Mouse (Mus musculus) stomach, postnatal 0 days (tissue): ENCODE measurements around the gene Fam206a. TPM values are rescaled to one million over a fixed set of nuclear protein-coding genes. Genes with fewer than 3 reads are reported as not detected.

Experiments used
- ATAC-seq: fragments of 200-750 bp; cut with Nextera tagmentation; 2 replicates; pipeline ENCODE4 v1.8.0; 2017; ENCODE audit not compliant: low FRiP score, low TSS enrichment
- DNase-seq: peaks from one replicate; pipeline ENCODE4 v3.0.0-alpha.2; 2016; ENCODE audit warnings: low spot score
- H3K27ac ChIP-seq: fragments of 300-500 bp; sonication (generic); replicated peaks from 2 replicates; pipeline ENCODE4 v1.5.1; 2014; ENCODE audit warnings: mild to moderate bottlenecking, control low read depth
- H3K27me3 ChIP-seq: fragments of 300-500 bp; sonication (generic); 2 replicates; pipeline ENCODE4 v1.6.1; 2014; ENCODE audit warnings: low read length; ENCODE audit not compliant: control insufficient read depth, insufficient read depth
- H3K36me3 ChIP-seq: fragments of 300-500 bp; sonication (generic); 2 replicates; pipeline ENCODE4 v1.6.1; 2014; ENCODE audit warnings: low read length, mixed read lengths; ENCODE audit not compliant: control insufficient read depth, insufficient read depth
- H3K4me1 ChIP-seq: fragments of 300-500 bp; sonication (generic); replicated peaks from 2 replicates; pipeline ENCODE4 v1.6.1; 2014; ENCODE audit warnings: antibody characterized with exemption; ENCODE audit not compliant: control insufficient read depth, insufficient read depth
- H3K4me2 ChIP-seq: fragments of 300-500 bp; sonication (generic); replicated peaks from 2 replicates; pipeline ENCODE4 v1.6.1; 2014; ENCODE audit warnings: low read depth, mild to moderate bottlenecking, control low read depth, moderate library complexity
- H3K4me3 ChIP-seq: fragments of 300-500 bp; sonication (generic); 2 replicates; pipeline ENCODE4 v1.5.1; 2014; ENCODE audit warnings: low read depth, low read length, control low read depth
- H3K9ac ChIP-seq: fragments of 300-500 bp; sonication (generic); 2 replicates; pipeline ENCODE4 v1.6.1; 2014; ENCODE audit warnings: mild to moderate bottlenecking, low read length, control low read depth, mixed read lengths
- H3K9me3 ChIP-seq: fragments of 300-500 bp; sonication (generic); 2 replicates; pipeline ENCODE4 v1.6.1; 2016; ENCODE audit warnings: low read length; ENCODE audit not compliant: control insufficient read depth
- CTCF ChIP-seq: IDR thresholded peaks from 2 replicates; pipeline ENCODE4 v1.5.1; 2016; ENCODE audit warnings: antibody characterized with exemption, low read depth, mild to moderate bottlenecking, moderate library complexity
- EP300 ChIP-seq: optimal IDR thresholded peaks from 2 replicates; pipeline ENCODE3; 2016; ENCODE audit warnings: antibody characterized with exemption
- WGBS: fragments of 180-500 bp; shearing (Covaris S2); extraction: QIAGEN DNeasy Blood & Tissue Kit; methylation state at CpG from one replicate; pipeline ENCODE4 v1.1.7; 2014; 5-methylcytosine and 5-hydroxymethylcytosine counted together
- polyA plus RNA-seq: library from polyadenylated mRNA; unstranded; fragments of >200 nt; fragmentation: Nextera tagmentation; extraction: Ambion mirVana; gene quantifications from 2 replicates; pipeline ENCODE4 v1.2.1, GENCODE M21; 2015

The Fam206a gene
- polyA plus RNA-seq, 1 experiment from 2014 or later: 4.5 TPM

DNA sequence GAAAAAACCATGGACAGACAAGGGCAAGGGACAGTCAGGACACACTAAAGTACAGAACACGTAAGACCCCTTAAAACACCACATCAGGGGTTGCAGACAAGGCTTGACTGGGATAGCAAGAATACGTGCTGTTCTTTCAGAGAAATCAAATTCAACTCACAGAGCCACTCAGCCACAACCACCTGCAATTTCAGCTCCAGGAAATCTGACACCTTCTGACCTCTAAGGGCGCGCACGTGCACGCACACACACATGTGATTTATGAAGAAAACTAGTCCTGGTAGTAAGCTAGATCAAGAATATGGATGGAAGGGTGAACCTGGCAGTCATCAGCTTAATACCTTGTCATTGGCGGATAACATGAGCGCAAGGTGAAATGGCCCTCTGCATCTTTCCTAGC is 13.0 kb downstream of the Fam206a start:
- Histone ChIP-seq H3K4me1 (no peaks in the 10 kb centered on the region), H3K4me2 (no peak overlapping the region), H3K27me3 (no peaks in the 10 kb centered on the region), H3K9ac (no peak overlapping the region), H3K36me3 (no peaks in the 10 kb centered on the region), H3K27ac (no peak overlapping the region), H3K9me3 (no peaks in the 10 kb centered on the region), H3K4me3 (no peak overlapping the region)
- TF ChIP-seq CTCF (no peak), EP300 (no peak)
- DNase-seq: no peak
- WGBS: 80% methylated on average over 8 of the region's 8 CpGs
- no peak for ATAC-seq

DNA sequence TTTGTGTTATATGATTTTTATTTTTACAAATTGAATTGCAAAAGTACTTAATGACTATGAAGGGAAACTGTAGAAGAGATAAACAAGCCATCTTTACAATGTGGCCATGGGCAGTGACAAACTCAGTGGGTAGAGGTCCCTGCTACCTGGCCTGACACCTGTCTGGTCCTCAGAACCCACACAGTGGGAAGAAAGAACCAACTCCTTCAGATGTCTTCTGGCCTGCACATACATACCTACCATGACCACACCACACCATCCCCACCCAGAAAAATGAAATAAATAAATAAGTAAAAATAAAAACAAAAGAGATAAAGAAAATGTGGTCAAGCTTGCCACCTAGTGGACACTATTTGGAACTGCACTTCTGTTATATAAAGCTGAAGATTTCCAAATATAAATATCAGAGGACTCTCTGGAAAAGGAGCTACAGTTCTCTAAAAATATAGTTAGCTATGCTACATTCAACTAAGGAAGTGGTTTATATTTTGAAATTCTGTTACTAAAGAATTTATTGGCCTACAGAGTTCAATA is 17.9 kb downstream of the Fam206a start:
- Histone ChIP-seq H3K9ac (no peak overlapping the region), H3K4me2 (no peak overlapping the region), H3K4me3 (no peak overlapping the region), H3K9me3 (no peaks in the 10 kb centered on the region), H3K36me3 (no peaks in the 10 kb centered on the region), H3K27ac (no peak overlapping the region), H3K27me3 (no peaks in the 10 kb centered on the region), H3K4me1 (no peaks in the 10 kb centered on the region)
- no peak for DNase-seq
- TF ChIP-seq EP300 (no peak), CTCF (peak; percentile 78)
- ATAC-seq: no peak

DNA sequence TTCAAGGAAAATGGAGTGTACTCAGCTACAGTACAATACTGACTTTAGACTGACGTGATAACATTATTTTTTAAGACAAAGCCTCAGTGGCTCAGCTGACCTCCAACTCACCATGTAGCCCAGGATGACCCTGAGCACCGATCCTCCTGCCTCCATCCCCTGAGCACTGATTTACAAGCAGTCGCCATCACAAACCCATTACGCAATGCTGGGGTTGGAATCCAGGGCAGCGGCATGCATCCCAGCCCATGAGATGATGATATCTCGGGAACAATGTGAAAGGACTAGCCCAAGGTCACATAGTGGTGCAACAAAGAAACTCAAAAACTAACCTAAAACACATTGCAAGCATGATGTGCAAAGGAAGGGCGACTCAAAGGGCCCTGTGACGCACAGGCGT is 22.1 kb downstream of the Fam206a start:
- H3K9ac ChIP-seq: no peak overlapping the region
- H3K27me3 ChIP-seq: no peaks in the 10 kb centered on the region
- no peak overlapping the region for H3K4me3 ChIP-seq
- DNase-seq (no peak), ATAC-seq (no peak)
- no peak for TF ChIP-seq EP300
- WGBS: 88% methylated on average over 9 of the region's 9 CpGs
- H3K36me3 ChIP-seq: no peaks in the 10 kb centered on the region
- no peaks in the 10 kb centered on the region for H3K9me3 ChIP-seq
- no peak overlapping the region for H3K27ac ChIP-seq
- no peaks in the 10 kb centered on the region for H3K4me1 ChIP-seq
- H3K4me2 ChIP-seq: no peak overlapping the region

DNA sequence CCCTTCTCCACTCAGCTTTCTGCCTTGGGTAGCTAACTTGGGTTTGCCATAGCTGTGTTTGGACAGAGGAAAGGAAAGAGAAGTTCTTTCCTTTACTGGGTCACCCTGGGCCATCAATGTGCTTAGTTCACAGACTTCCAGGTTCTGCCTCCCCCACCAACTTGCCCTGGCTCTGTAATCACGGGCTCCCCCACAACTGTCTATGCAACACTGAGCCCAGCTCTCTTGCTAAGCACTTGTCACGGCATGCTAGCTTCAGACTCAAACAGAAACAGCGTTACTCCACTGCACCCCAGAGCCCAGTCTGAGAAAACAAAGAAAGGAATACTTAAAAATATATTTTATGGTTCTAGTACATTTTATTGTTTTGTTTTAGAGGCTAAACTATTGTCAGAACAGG is 26.8 kb downstream of the Fam206a start:
- ATAC-seq (no peak), DNase-seq (no peak)
- Histone ChIP-seq H3K9me3 (no peaks in the 10 kb centered on the region), H3K27ac (no peak overlapping the region), H3K9ac (no peak overlapping the region), H3K4me3 (no peak overlapping the region), H3K27me3 (no peaks in the 10 kb centered on the region), H3K4me2 (no peak overlapping the region), H3K36me3 (0 out of 2 replicates have a peak, but pooled peaks cover 3% of the 10 kb centered on the region), H3K4me1 (no peaks in the 10 kb centered on the region)
- WGBS: 84% methylated on average over 3 of the region's 3 CpGs
- TF ChIP-seq CTCF (no peak), EP300 (no peak)

DNA sequence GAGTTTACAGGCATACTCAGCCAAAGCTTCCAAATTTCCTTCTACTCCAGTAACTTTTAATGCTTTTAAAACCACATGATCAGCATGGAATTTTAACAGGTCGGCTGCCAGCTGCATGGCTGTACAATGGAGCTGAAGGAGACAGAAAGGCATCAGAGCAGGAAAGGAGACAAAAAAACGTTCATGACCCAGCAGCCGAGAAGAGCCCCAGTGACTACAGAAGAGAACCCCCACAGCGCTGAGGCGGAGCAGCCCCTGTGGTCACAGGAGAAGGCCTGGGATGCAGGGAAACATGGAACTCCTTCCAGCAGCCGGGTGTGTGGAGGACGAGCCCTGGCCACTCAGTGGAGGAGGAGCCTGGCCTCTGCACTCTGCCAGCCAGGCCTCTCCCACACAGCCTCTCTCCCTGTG is 27.4 kb downstream of the Fam206a start:
- WGBS: 57% methylated on average over 7 of the region's 7 CpGs
- no peak overlapping the region for H3K27ac ChIP-seq
- no peaks in the 10 kb centered on the region for H3K27me3 ChIP-seq
- no peak overlapping the region for H3K4me3 ChIP-seq
- 0 out of 2 replicates have a peak, but pooled peaks cover 3% of the 10 kb centered on the region for H3K36me3 ChIP-seq
- H3K4me2 ChIP-seq: no peak overlapping the region
- H3K9me3 ChIP-seq: no peaks in the 10 kb centered on the region
- no peak overlapping the region for H3K9ac ChIP-seq
- no peaks in the 10 kb centered on the region for H3K4me1 ChIP-seq
- DNase-seq (peak; percentile 19), ATAC-seq (0 out of 2 replicates have a peak, but pooled peaks have one; percentile 49)
- TF ChIP-seq CTCF (no peak), EP300 (no peak)

DNA sequence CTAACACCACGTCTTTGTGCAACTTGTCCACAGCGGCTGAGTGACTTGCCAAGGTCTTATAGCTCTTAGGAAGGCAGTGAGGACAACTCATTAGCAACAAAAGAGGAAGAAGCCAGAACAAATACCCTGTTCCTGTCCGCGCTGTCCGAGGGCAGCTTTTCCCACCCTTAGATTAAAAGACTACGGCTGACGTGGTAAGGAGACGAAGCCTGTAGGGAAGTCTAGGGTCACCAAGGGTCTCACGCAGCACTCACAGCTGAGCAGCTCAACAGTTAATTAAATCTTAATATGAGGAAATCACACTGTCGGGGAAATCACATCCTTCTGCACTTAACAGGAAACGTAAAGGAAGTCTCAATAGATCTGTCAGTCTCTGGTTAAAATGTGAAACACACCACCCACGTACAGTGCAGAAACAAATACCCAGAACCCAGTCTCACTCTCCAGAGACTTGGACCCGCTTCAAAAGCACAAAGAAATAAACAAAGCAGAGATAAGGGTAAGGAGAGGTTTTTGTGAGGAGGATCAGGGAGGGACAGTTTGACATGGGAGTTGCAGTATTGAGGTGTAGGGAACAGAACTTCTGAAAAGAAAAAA is 29.0 kb downstream of the Fam206a start:
- 0 out of 2 replicates have a peak, but pooled peaks cover 3% of the 10 kb centered on the region for H3K36me3 ChIP-seq
- no peak overlapping the region for H3K4me2 ChIP-seq
- H3K4me3 ChIP-seq: no peak overlapping the region
- 59% methylated on average over 13 of the region's 13 CpGs for WGBS
- ATAC-seq (no peak), DNase-seq (no peak)
- no peaks in the 10 kb centered on the region for H3K27me3 ChIP-seq
- H3K27ac ChIP-seq: no peak overlapping the region
- H3K9me3 ChIP-seq: no peaks in the 10 kb centered on the region
- no peaks in the 10 kb centered on the region for H3K4me1 ChIP-seq
- no peak for TF ChIP-seq EP300
- no peak for TF ChIP-seq CTCF
- H3K9ac ChIP-seq: no peak overlapping the region
